In genomic region chr16:18288581-18289061, GRCm38 (mm10) we compare ENCODE assay signal across 9 mouse cellular contexts. TPM values are rescaled to one million over a fixed set of nuclear protein-coding genes. Genes with fewer than 3 reads are reported as not detected.
DNase-seq lines count a peak whose midpoint lies in the region; ATAC-seq and TF ChIP-seq lines count a peak whose summit lies in the region.
"Had no signal": no experiment of that assay in that cellular context is flagged by ENCODE, and none has a peak within 500 bp of the region (broad histone marks: within the 10 kb centered on the region; RNA-seq: fewer than 3 reads in every experiment).

No protein-coding gene starts in this region.

- WGBS in embryonic facial prominence, embryonic 13.5 days: under 1% methylated on average over 17 of the region's 31 CpGs
- WGBS in hindbrain, postnatal 0 days: under 1% methylated on average over 27 of the region's 31 CpGs
- WGBS in lung, embryonic 15.5 days: 0% methylated on average over 24 of the region's 31 CpGs
- WGBS in small intestine, adult 2 months: 1% methylated on average over 31 of the region's 31 CpGs

- no peaks in the 10 kb centered on the region for H3K27me3 ChIP-seq in embryonic facial prominence, embryonic 13.5 days
- no peaks in the 10 kb centered on the region for H3K27me3 ChIP-seq in hindbrain, postnatal 0 days (ENCODE audit: insufficient read depth, low read length)
- no peaks in the 10 kb centered on the region for H3K27me3 ChIP-seq in lung, embryonic 15.5 days
- no peaks in the 10 kb centered on the region for H3K27me3 ChIP-seq in small intestine, adult 2 months (ENCODE audit: control insufficient read depth, insufficient read depth, low read length)

- H3K4me3 ChIP-seq in embryonic facial prominence, embryonic 13.5 days: peak overlapping the region; percentile 93
- H3K4me3 ChIP-seq in hindbrain, postnatal 0 days (ENCODE audit: low read length): peak overlapping the region; percentile 94
- peak overlapping the region; percentile 94 for H3K4me3 ChIP-seq in lung, embryonic 15.5 days
- peak overlapping the region; percentile 95 for H3K4me3 ChIP-seq in small intestine, adult 2 months (ENCODE audit: low read depth, low read length)

- H3K36me3 ChIP-seq in embryonic facial prominence, embryonic 13.5 days: peaks cover 30% of the 10 kb centered on the region
- peaks cover 9% of the 10 kb centered on the region; the same call in 1 of the 2 replicates for H3K36me3 ChIP-seq in hindbrain, postnatal 0 days (ENCODE audit: insufficient read depth, low read length)
- peaks cover 22% of the 10 kb centered on the region for H3K36me3 ChIP-seq in lung, embryonic 15.5 days
- peaks cover 13% of the 10 kb centered on the region for H3K36me3 ChIP-seq in small intestine, adult 2 months (ENCODE audit: control insufficient read depth, insufficient read depth, low read length)

- ATAC-seq in embryonic facial prominence, embryonic 13.5 days (ENCODE audit: insufficient number of reproducible peaks, insufficient read depth, low FRiP score, low TSS enrichment, low read depth): peak; percentile 77
- peak; percentile 78 for ATAC-seq in hindbrain, postnatal 0 days
- ATAC-seq in lung, embryonic 15.5 days (ENCODE audit: borderline replicate concordance, extremely low read depth, low FRiP score, low TSS enrichment): peak; percentile 90

- H3K9me3 ChIP-seq in embryonic facial prominence, embryonic 13.5 days: no peaks in the 10 kb centered on the region
- no peaks in the 10 kb centered on the region for H3K9me3 ChIP-seq in hindbrain, postnatal 0 days (ENCODE audit: low read length)
- no peaks in the 10 kb centered on the region for H3K9me3 ChIP-seq in lung, embryonic 15.5 days

- H3K9ac ChIP-seq in embryonic facial prominence, embryonic 13.5 days: peak overlapping the region; percentile 95
- peak overlapping the region; percentile 97 for H3K9ac ChIP-seq in hindbrain, postnatal 0 days (replicated peaks; ENCODE audit: low read length)
- peak overlapping the region; percentile 96 for H3K9ac ChIP-seq in lung, embryonic 15.5 days

- H3K4me2 ChIP-seq in embryonic facial prominence, embryonic 13.5 days: peak overlapping the region; percentile 95
- peak overlapping the region; percentile 93 for H3K4me2 ChIP-seq in hindbrain, postnatal 0 days (ENCODE audit: low read depth, low read length)
- H3K4me2 ChIP-seq in lung, embryonic 15.5 days: peak overlapping the region; percentile 91

- peak; percentile 88 for DNase-seq in adrenal gland, postnatal 10 days
- no peak for DNase-seq in adrenal gland, adult (ENCODE audit: inconsistent age in 2 of 2, low spot score in 1 of 2)
- DNase-seq in ovary, postnatal 14 days (ENCODE audit: low spot score): peak; percentile 60
- no peak for DNase-seq in ovary, adult 18-20 months (ENCODE audit: low spot score)
- peak; percentile 69 for DNase-seq in hindbrain, postnatal 0 days (ENCODE audit: low spot score)

- peak overlapping the region; percentile 91 for H3K27ac ChIP-seq in embryonic facial prominence, embryonic 13.5 days
- H3K27ac ChIP-seq in hindbrain, postnatal 0 days: peak overlapping the region; percentile 89
- peak overlapping the region; percentile 95 for H3K27ac ChIP-seq in lung, embryonic 15.5 days
- H3K27ac ChIP-seq in small intestine, adult 2 months (ENCODE audit: insufficient read depth, low read depth, low read length): peak overlapping the region; percentile 77

- TF ChIP-seq POLR2A in small intestine, adult 2 months (IDR thresholded peaks at IDR 0.05; ENCODE audit: low read depth, low read length): no peak

- no peak for TF ChIP-seq CTCF in hindbrain, postnatal 0 days (IDR thresholded peaks at IDR 0.05; ENCODE audit: low read depth)
- TF ChIP-seq CTCF in small intestine, adult 2 months (IDR thresholded peaks at IDR 0.05; ENCODE audit: extremely low read depth, insufficient read length, insufficient replicate concordance, low read depth, low read length): no peak

- H3K4me1 ChIP-seq in embryonic facial prominence, embryonic 13.5 days: peaks cover 29% of the 10 kb centered on the region
- peaks cover 13% of the 10 kb centered on the region for H3K4me1 ChIP-seq in hindbrain, postnatal 0 days (ENCODE audit: insufficient read depth, low read length)
- peaks cover 22% of the 10 kb centered on the region for H3K4me1 ChIP-seq in lung, embryonic 15.5 days
- peaks cover 9% of the 10 kb centered on the region; the same call in 1 of the 2 replicates for H3K4me1 ChIP-seq in small intestine, adult 2 months (ENCODE audit: control insufficient read depth, insufficient read depth, insufficient read length, low read length)

RNA-seq across cellular contexts. Expression of gene Dgcr8, which starts 0.4 kb away (rescaled TPM):
- 10 to 100 TPM; 26.8 to 41.9 TPM for total RNA-seq in adrenal gland, postnatal 10 days (2021)
- polyA plus RNA-seq in embryonic facial prominence, embryonic 13.5 days (2015; fragmentation: Nextera tagmentation; extraction: Ambion mirVana): 38.6 and 39.9 TPM in 2 replicates
- 39.9 and 43.4 TPM in 2 replicates for total RNA-seq in hindbrain, postnatal 0 days (2014; rRNA removed)
- 19.1 and 20.8 TPM in 2 replicates for polyA plus RNA-seq in hindbrain, postnatal 0 days (2015; fragmentation: Nextera tagmentation; extraction: Ambion mirVana)
- polyA plus RNA-seq in lung, embryonic 15.5 days (2015; fragmentation: Nextera tagmentation; extraction: Ambion mirVana): 28.5 and 32.2 TPM in 2 replicates
- polyA plus RNA-seq in small intestine, adult 2 months (2012; rRNA removed): 6.3 and 14.5 TPM in 2 replicates

RNA-seq across cellular contexts. Expression of gene Gm49776, which starts 30.5 kb away (rescaled TPM):
- total RNA-seq in adrenal gland, postnatal 10 days (2021): not detected
- polyA plus RNA-seq in embryonic facial prominence, embryonic 13.5 days (2015; fragmentation: Nextera tagmentation; extraction: Ambion mirVana): 0.59 and 3.0 TPM in 2 replicates
- not detected in 2 replicates for total RNA-seq in hindbrain, postnatal 0 days (2014; rRNA removed)
- polyA plus RNA-seq in hindbrain, postnatal 0 days (2015; fragmentation: Nextera tagmentation; extraction: Ambion mirVana): 1.1 and 3.1 TPM in 2 replicates
- polyA plus RNA-seq in lung, embryonic 15.5 days (2015; fragmentation: Nextera tagmentation; extraction: Ambion mirVana): 2.1 and 2.4 TPM in 2 replicates
- polyA plus RNA-seq in small intestine, adult 2 months (2012; rRNA removed): not detected in 2 replicates
- total RNA-seq: heart, postnatal 14 days had no signal

RNA-seq across cellular contexts. Expression of gene Ranbp1, which starts 40.1 kb away (rescaled TPM):
- 100 to 1,000 TPM; 123 to 127 TPM for total RNA-seq in adrenal gland, postnatal 10 days (2021)
- polyA plus RNA-seq in embryonic facial prominence, embryonic 13.5 days (2015; fragmentation: Nextera tagmentation; extraction: Ambion mirVana): 608 and 686 TPM in 2 replicates
- total RNA-seq in hindbrain, postnatal 0 days (2014; rRNA removed): 110 and 127 TPM in 2 replicates
- 426 and 453 TPM in 2 replicates for polyA plus RNA-seq in hindbrain, postnatal 0 days (2015; fragmentation: Nextera tagmentation; extraction: Ambion mirVana)
- 580 and 615 TPM in 2 replicates for polyA plus RNA-seq in lung, embryonic 15.5 days (2015; fragmentation: Nextera tagmentation; extraction: Ambion mirVana)
- 17.7 and 47.7 TPM in 2 replicates for polyA plus RNA-seq in small intestine, adult 2 months (2012; rRNA removed)

RNA-seq across cellular contexts. Expression of gene Trmt2a, which starts 40.1 kb away (rescaled TPM):
- total RNA-seq in adrenal gland, postnatal 10 days (2021): 10 to 100 TPM; 34.2 to 46.7 TPM
- 110 and 112 TPM in 2 replicates for polyA plus RNA-seq in embryonic facial prominence, embryonic 13.5 days (2015; fragmentation: Nextera tagmentation; extraction: Ambion mirVana)
- 61.4 and 65.1 TPM in 2 replicates for total RNA-seq in hindbrain, postnatal 0 days (2014; rRNA removed)
- polyA plus RNA-seq in hindbrain, postnatal 0 days (2015; fragmentation: Nextera tagmentation; extraction: Ambion mirVana): 60.9 and 67.8 TPM in 2 replicates
- polyA plus RNA-seq in lung, embryonic 15.5 days (2015; fragmentation: Nextera tagmentation; extraction: Ambion mirVana): 103 and 106 TPM in 2 replicates
- polyA plus RNA-seq in small intestine, adult 2 months (2012; rRNA removed): 24.0 and 29.7 TPM in 2 replicates

RNA-seq across cellular contexts. Expression of gene Zdhhc8, which starts 53.7 kb away (rescaled TPM):
- total RNA-seq in adrenal gland, postnatal 10 days (2021): 10 to 100 TPM; 18.9 to 20.5 TPM
- polyA plus RNA-seq in embryonic facial prominence, embryonic 13.5 days (2015; fragmentation: Nextera tagmentation; extraction: Ambion mirVana): 13.9 and 18.1 TPM in 2 replicates
- 32.0 and 34.0 TPM in 2 replicates for total RNA-seq in hindbrain, postnatal 0 days (2014; rRNA removed)
- polyA plus RNA-seq in hindbrain, postnatal 0 days (2015; fragmentation: Nextera tagmentation; extraction: Ambion mirVana): 13.3 and 14.5 TPM in 2 replicates
- polyA plus RNA-seq in lung, embryonic 15.5 days (2015; fragmentation: Nextera tagmentation; extraction: Ambion mirVana): 19.7 and 20.6 TPM in 2 replicates
- 21.3 and 27.8 TPM in 2 replicates for polyA plus RNA-seq in small intestine, adult 2 months (2012; rRNA removed)

Comparison
In these comparisons a context has a peak if more than half of its experiments do, and no peak if none do; other contexts are left out.
1. DNase-seq: peak in adrenal gland, postnatal 10 days (single experiment), ovary, postnatal 14 days (single experiment) and hindbrain, postnatal 0 days (single experiment); none in adrenal gland, adult (0 of 2) and ovary, adult 18-20 months (single experiment).
2. Peak in every context shown above with its lines, with median percentiles within 50 percentile points of each other: ATAC-seq, H3K27ac ChIP-seq, H3K4me2 ChIP-seq, H3K4me3 ChIP-seq and H3K9ac ChIP-seq.